Mouse (Mus musculus): ENCODE data around the gene Gpr84.

GRCm38 (mm10) chr15:103315979-103316776, 5.8 kb upstream of the Gpr84 start:
- TF ChIP-seq CTCF (IDR thresholded peaks at IDR 0.05; ENCODE audit: insufficient read depth, low read length) (no peak), POLR2A (IDR thresholded peaks at IDR 0.05; ENCODE audit: borderline replicate concordance, extremely low read depth, low read depth, low read length) (no peak)
